Mouse (Mus musculus): ENCODE results near the gene Pitx2. TPM values are rescaled to one million over a fixed set of nuclear protein-coding genes. Genes with fewer than 3 reads are reported as not detected.

Gene Pitx2
- polyA plus RNA-seq, 1 experiment from 2014 or later: 24.7 TPM

DNA sequence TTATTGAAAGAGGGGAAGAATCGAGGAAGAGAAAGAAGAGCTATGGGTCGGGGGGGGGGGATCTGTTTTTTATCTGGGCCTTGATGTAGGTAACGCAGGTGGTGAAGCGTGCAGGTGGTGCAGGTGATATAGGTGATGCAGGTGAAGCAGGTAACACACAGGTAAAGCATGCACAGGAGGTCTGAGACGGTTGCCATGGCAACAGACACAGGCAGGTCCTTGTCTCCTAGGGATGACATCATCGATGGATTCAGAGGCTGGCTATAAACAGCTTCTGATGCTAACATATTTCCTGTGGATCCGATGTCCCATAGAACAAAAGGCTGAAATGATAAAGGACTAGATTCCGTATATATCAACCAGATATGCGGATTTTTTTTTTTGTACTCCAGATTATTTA, 51.3 kb downstream of the Pitx2 start:
- no peaks in the 10 kb centered on the region for H3K27me3 ChIP-seq (ENCODE audit: control insufficient read depth, insufficient read depth, low read length)
- H3K9me3 ChIP-seq (ENCODE audit: control insufficient read depth, low read depth, low read length): no peaks in the 10 kb centered on the region
- whole genome bisulfite sequencing: 77% methylated on average over 9 of the region's 9 CpGs
- H3K9ac ChIP-seq (replicated peaks; ENCODE audit: low read depth, low read length): no peak overlapping the region
- no peak overlapping the region for H3K4me2 ChIP-seq (replicated peaks; ENCODE audit: low read depth, low read length)
- no peaks in the 10 kb centered on the region for H3K4me1 ChIP-seq (ENCODE audit: control insufficient read depth, insufficient read depth, low read length)
- no peak overlapping the region for H3K4me3 ChIP-seq (ENCODE audit: low read depth, low read length)
- ATAC-seq (ENCODE audit: insufficient number of reproducible peaks, insufficient read depth, low FRiP score, low read depth): no peak
- H3K36me3 ChIP-seq (ENCODE audit: control insufficient read depth, insufficient read depth, low read length): no peaks in the 10 kb centered on the region
- H3K27ac ChIP-seq (ENCODE audit: low read length): no peak overlapping the region

DNA sequence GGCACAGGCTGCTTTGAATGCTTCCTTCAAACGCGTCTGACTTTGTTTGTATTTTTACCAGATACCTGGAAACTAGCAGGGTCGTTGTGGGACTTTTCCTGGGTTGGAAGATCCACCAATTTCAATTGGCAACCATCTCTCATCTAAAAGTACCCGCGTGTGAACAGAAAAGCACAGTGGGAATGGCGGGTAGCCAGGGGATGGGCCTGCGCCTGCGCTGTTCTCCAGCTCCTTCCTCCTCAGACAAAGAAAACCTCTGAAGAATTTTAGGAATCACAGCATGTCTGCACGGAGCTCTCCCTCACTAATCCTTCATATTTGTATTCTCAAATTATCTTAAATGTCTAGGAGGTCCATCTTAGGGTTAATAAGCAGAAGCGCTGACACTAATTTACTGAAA, 54.6 kb downstream of the Pitx2 start:
- Histone ChIP-seq H3K9me3 (ENCODE audit: control insufficient read depth, low read depth, low read length) (no peaks in the 10 kb centered on the region), H3K9ac (replicated peaks; ENCODE audit: low read depth, low read length) (no peak overlapping the region), H3K4me3 (ENCODE audit: low read depth, low read length) (no peak overlapping the region), H3K36me3 (ENCODE audit: control insufficient read depth, insufficient read depth, low read length) (no peaks in the 10 kb centered on the region), H3K4me2 (replicated peaks; ENCODE audit: low read depth, low read length) (peak overlapping the region; percentile 23; the same call in 1 of the 2 replicates), H3K4me1 (ENCODE audit: control insufficient read depth, insufficient read depth, low read length) (no peaks in the 10 kb centered on the region), H3K27ac (ENCODE audit: low read length) (no peak overlapping the region), H3K27me3 (ENCODE audit: control insufficient read depth, insufficient read depth, low read length) (no peaks in the 10 kb centered on the region)
- ATAC-seq (ENCODE audit: insufficient number of reproducible peaks, insufficient read depth, low FRiP score, low read depth): no peak
- 42% methylated on average over 10 of the region's 10 CpGs for WGBS

DNA sequence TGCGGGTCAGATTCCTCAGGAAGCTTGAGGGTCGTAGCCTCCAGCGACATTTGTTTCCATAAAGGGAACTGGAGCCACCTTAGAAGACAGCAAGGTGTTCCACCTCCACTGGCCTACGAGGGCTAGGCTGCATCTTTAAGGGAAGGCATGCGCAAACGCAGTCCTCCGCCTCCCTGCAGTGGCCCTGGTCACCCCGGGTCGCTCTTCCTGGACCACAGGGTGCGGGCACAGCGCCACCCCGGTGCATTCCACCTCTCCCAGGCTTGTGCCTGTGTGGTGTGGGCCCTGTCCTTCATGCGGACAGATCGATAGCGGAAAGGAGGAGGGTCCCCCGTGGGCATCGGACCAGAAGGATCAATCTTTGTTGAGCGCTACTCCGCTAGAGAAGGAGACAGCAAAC, 56.6 kb downstream of the Pitx2 start:
- no peak for ATAC-seq (ENCODE audit: insufficient number of reproducible peaks, insufficient read depth, low FRiP score, low read depth)
- 56% methylated on average over 19 of the region's 19 CpGs for WGBS
- Histone ChIP-seq H3K9ac (replicated peaks; ENCODE audit: low read depth, low read length) (no peak overlapping the region), H3K27ac (ENCODE audit: low read length) (no peak overlapping the region), H3K27me3 (ENCODE audit: control insufficient read depth, insufficient read depth, low read length) (no peaks in the 10 kb centered on the region), H3K36me3 (ENCODE audit: control insufficient read depth, insufficient read depth, low read length) (no peaks in the 10 kb centered on the region), H3K4me1 (ENCODE audit: control insufficient read depth, insufficient read depth, low read length) (no peaks in the 10 kb centered on the region), H3K4me3 (ENCODE audit: low read depth, low read length) (no peak overlapping the region), H3K4me2 (replicated peaks; ENCODE audit: low read depth, low read length) (no peak overlapping the region; the same call in 1 of the 2 replicates), H3K9me3 (ENCODE audit: control insufficient read depth, low read depth, low read length) (no peaks in the 10 kb centered on the region)

DNA sequence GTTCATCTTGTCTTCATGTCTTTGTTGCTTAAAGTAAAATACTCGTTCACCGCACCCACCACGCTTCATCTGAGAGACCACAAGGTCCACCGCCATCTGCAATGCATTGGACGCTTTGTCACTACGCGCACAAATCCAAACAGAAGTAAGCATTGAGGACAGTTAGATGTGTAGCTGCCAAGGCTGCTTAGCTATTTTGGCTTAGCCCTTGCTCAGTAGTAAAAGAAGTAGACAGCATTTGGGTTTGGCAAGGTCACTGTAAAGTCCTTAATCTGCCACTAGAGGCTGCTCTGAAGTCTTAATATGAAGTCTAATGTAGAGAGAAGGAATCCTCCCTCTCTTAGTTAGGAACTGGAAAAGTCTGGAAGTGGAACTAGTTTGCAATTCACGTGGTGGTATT, 57.1 kb downstream of the Pitx2 start:
- H3K4me2 ChIP-seq (replicated peaks; ENCODE audit: low read depth, low read length): no peak overlapping the region; the same call in 1 of the 2 replicates
- H3K27me3 ChIP-seq (ENCODE audit: control insufficient read depth, insufficient read depth, low read length): no peaks in the 10 kb centered on the region
- 59% methylated on average over 8 of the region's 8 CpGs for WGBS
- H3K9ac ChIP-seq (replicated peaks; ENCODE audit: low read depth, low read length): no peak overlapping the region
- no peak for ATAC-seq (ENCODE audit: insufficient number of reproducible peaks, insufficient read depth, low FRiP score, low read depth)
- no peak overlapping the region for H3K27ac ChIP-seq (ENCODE audit: low read length)
- no peaks in the 10 kb centered on the region for H3K9me3 ChIP-seq (ENCODE audit: control insufficient read depth, low read depth, low read length)
- H3K4me3 ChIP-seq (ENCODE audit: low read depth, low read length): no peak overlapping the region
- no peaks in the 10 kb centered on the region for H3K36me3 ChIP-seq (ENCODE audit: control insufficient read depth, insufficient read depth, low read length)
- H3K4me1 ChIP-seq (ENCODE audit: control insufficient read depth, insufficient read depth, low read length): no peaks in the 10 kb centered on the region

DNA sequence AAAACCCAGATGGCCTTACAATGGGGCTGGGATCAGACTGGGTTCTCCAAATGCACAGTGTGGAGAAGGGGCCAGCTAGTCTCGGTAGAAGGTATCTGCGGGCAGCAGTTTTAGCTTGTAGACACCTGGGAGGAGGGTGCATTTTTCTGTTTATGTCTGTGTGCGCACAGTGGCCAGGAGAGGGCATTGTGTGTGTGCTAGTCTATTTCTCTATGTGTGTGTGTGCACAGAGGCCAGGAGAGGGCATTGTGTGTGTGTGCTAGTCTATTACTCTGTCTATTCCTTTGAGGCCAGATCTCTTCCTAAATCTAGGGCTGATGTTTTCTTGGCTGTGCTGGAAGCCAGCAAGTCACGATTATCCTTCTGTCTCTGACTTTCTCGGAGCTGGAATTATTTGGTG, 58.8 kb downstream of the Pitx2 start:
- H3K4me1 ChIP-seq (ENCODE audit: control insufficient read depth, insufficient read depth, low read length): no peaks in the 10 kb centered on the region
- H3K27me3 ChIP-seq (ENCODE audit: control insufficient read depth, insufficient read depth, low read length): no peaks in the 10 kb centered on the region
- no peaks in the 10 kb centered on the region for H3K9me3 ChIP-seq (ENCODE audit: control insufficient read depth, low read depth, low read length)
- no peak overlapping the region for H3K27ac ChIP-seq (ENCODE audit: low read length)
- no peaks in the 10 kb centered on the region for H3K36me3 ChIP-seq (ENCODE audit: control insufficient read depth, insufficient read depth, low read length)
- 72% methylated on average over 5 of the region's 5 CpGs for WGBS
- no peak overlapping the region for H3K4me2 ChIP-seq (replicated peaks; ENCODE audit: low read depth, low read length)
- H3K9ac ChIP-seq (replicated peaks; ENCODE audit: low read depth, low read length): no peak overlapping the region
- no peak for ATAC-seq (ENCODE audit: insufficient number of reproducible peaks, insufficient read depth, low FRiP score, low read depth)
- H3K4me3 ChIP-seq (ENCODE audit: low read depth, low read length): no peak overlapping the region

Other genes with a start within 250 kb of the Pitx2 start
- 16.0 and 16.3 TPM in 2 replicates for gene Enpep, start 132.8 kb downstream of the Pitx2 start, polyA plus RNA-seq (2014; fragmentation: Nextera tagmentation; extraction: Ambion mirVana)